10 mouse cellular contexts compared by ENCODE assay signal in genomic region chr6:37552760-37553159, GRCm38 (mm10). TPM values are rescaled to one million over a fixed set of nuclear protein-coding genes. Genes with fewer than 3 reads are reported as not detected.
DNase-seq lines count a peak whose midpoint lies in the region; ATAC-seq and TF ChIP-seq lines count a peak whose summit lies in the region.
"Had no signal": no experiment of that assay in that cellular context is flagged by ENCODE, and none has a peak within 500 bp of the region (broad histone marks: within the 10 kb centered on the region; RNA-seq: fewer than 3 reads in every experiment).

No protein-coding gene starts in this region.

- H3K9me3 ChIP-seq in heart, postnatal 0 days (replicated peaks; ENCODE audit: control insufficient read depth, low read length) = no peaks in the 10 kb centered on the region
- no peaks in the 10 kb centered on the region for H3K9me3 ChIP-seq in midbrain, embryonic 16.5 days (replicated peaks; ENCODE audit: control insufficient read depth, low read length, poor library complexity, severe bottlenecking)

- TF ChIP-seq EP300 in heart, postnatal 0 days (IDR thresholded peaks at IDR 0.05; ENCODE audit: low read depth) = no peak

- H3K27me3 ChIP-seq in heart, postnatal 0 days (ENCODE audit: control insufficient read depth, insufficient read depth, low read length) = no peaks in the 10 kb centered on the region
- H3K27me3 ChIP-seq in midbrain, embryonic 16.5 days (ENCODE audit: control insufficient read depth, insufficient read depth, low read depth, low read length) = no peaks in the 10 kb centered on the region

- H3K4me2 ChIP-seq in heart, postnatal 0 days (ENCODE audit: low read depth, low read length) = no peak overlapping the region
- H3K4me2 ChIP-seq in midbrain, embryonic 16.5 days (ENCODE audit: low read length) = no peak overlapping the region

- H3K36me3 ChIP-seq in heart, postnatal 0 days (replicated peaks; ENCODE audit: control insufficient read depth, insufficient read depth, low read length) = no peaks in the 10 kb centered on the region
- H3K36me3 ChIP-seq in midbrain, embryonic 16.5 days (ENCODE audit: control insufficient read depth, insufficient read depth, low read length) = no peaks in the 10 kb centered on the region

- no peak for ATAC-seq in heart, postnatal 0 days (ENCODE audit: insufficient read depth, low read depth)
- ATAC-seq in midbrain, embryonic 16.5 days = no peak

- no peak overlapping the region for H3K4me3 ChIP-seq in heart, postnatal 0 days (ENCODE audit: low read depth, low read length)
- H3K4me3 ChIP-seq in midbrain, embryonic 16.5 days (ENCODE audit: low read depth, low read length) = no peak overlapping the region
- H3K4me3 ChIP-seq: myocyte had no signal

- no peak for DNase-seq in heart, postnatal 0 days (ENCODE audit: low spot score)
- DNase-seq in heart, adult 8-10 months (ENCODE audit: low spot score) = no peak
- peak; percentile 28 for DNase-seq in right cerebral cortex, postnatal 4 days
- no peak for DNase-seq in right cerebral cortex, postnatal 25 days
- DNase-seq in fibroblast of lung, adult 2 months (ENCODE audit: low read depth) = peak; percentile 14
- peak; percentile 9 to 31 for DNase-seq in thymus, postnatal 10 days (ENCODE audit: low spot score in 2 of 2)
- no peak for DNase-seq in cerebellum, adult 8-10 months

- TF ChIP-seq CTCF in heart, postnatal 0 days (IDR thresholded peaks at IDR 0.05; ENCODE audit: low read depth) = peak; percentile 27

- H3K4me1 ChIP-seq in heart, postnatal 0 days (ENCODE audit: control insufficient read depth, insufficient read depth) = no peaks in the 10 kb centered on the region
- H3K4me1 ChIP-seq in midbrain, embryonic 16.5 days (ENCODE audit: control insufficient read depth, insufficient read depth, low read length) = no peaks in the 10 kb centered on the region

- H3K9ac ChIP-seq in heart, postnatal 0 days (replicated peaks; ENCODE audit: low read depth, low read length) = no peak overlapping the region
- no peak overlapping the region for H3K9ac ChIP-seq in midbrain, embryonic 16.5 days (ENCODE audit: low read depth, low read length)

- H3K27ac ChIP-seq in heart, postnatal 0 days (ENCODE audit: low read depth) = no peak overlapping the region
- no peak overlapping the region for H3K27ac ChIP-seq in midbrain, embryonic 16.5 days (ENCODE audit: low read length)

- WGBS in heart, postnatal 0 days = 75% methylated on average over 2 of the region's 2 CpGs
- 88% methylated on average over 2 of the region's 2 CpGs for WGBS in midbrain, embryonic 16.5 days

RNA-seq across cellular contexts. Expression of gene Akr1d1, which starts 22.8 kb away (rescaled TPM):
- total RNA-seq in heart, postnatal 0 days (2014; rRNA removed; ENCODE audit: low replicate concordance) = not detected in 2 replicates
- polyA plus RNA-seq in heart, postnatal 0 days (2015; fragmentation: Nextera tagmentation; extraction: Ambion mirVana) = not detected in 2 replicates
- not detected for total RNA-seq in heart, adult 8-10 months (2022)
- not detected in 2 replicates for polyA plus RNA-seq in midbrain, embryonic 16.5 days (2015; fragmentation: Nextera tagmentation; extraction: Ambion mirVana)
- total RNA-seq: hematopoietic stem cell, adult 5-6 weeks had no signal
- polyA plus RNA-seq: myocyte had no signal

Comparison
In these comparisons a context has a peak if more than half of its experiments do, and no peak if none do; other contexts are left out.
1. DNase-seq: peak in right cerebral cortex, postnatal 4 days (single experiment), fibroblast of lung, adult 2 months (single experiment) and thymus, postnatal 10 days (2 of 2); none in heart, postnatal 0 days (single experiment), heart, adult 8-10 months (single experiment), right cerebral cortex, postnatal 25 days (single experiment) and cerebellum, adult 8-10 months (single experiment).